In genomic region chr6:149355799-149356198, GRCm38 (mm10) we compare ENCODE assay signal across 8 mouse cellular contexts. TPM values are rescaled to one million over a fixed set of nuclear protein-coding genes. Genes with fewer than 3 reads are reported as not detected.
DNase-seq lines count a peak whose midpoint lies in the region; ATAC-seq and TF ChIP-seq lines count a peak whose summit lies in the region.
"Not testable (repeated sequence)": the region's sequence is repeated elsewhere in the genome, so short reads cannot be mapped to it uniquely, and the experiment has no call there.

No protein-coding gene starts in this region.

- peak; percentile 74 for ATAC-seq in heart, embryonic 12.5 days (ENCODE audit: insufficient number of reproducible peaks, low FRiP score)
- ATAC-seq in liver, embryonic 13.5 days (ENCODE audit: low read depth): peak; percentile 83
- peak; percentile 37; the same call in 1 of the 2 replicates for ATAC-seq in stomach, embryonic 16.5 days (ENCODE audit: insufficient read depth, low FRiP score)

- 25% methylated on average over 4 of the region's 4 CpGs for WGBS in heart, embryonic 12.5 days
- WGBS in liver, embryonic 13.5 days (ENCODE audit: insufficient replicate concordance): 36% methylated on average over 4 of the region's 4 CpGs
- WGBS in macrophage (ENCODE audit: missing documents): 91% methylated on average over 4 of the region's 4 CpGs
- WGBS in stomach, embryonic 16.5 days: 48% methylated on average over 4 of the region's 4 CpGs

- not testable (repeated sequence) for TF ChIP-seq EP300 in CH12.LX (IDR thresholded peaks at IDR 0.05; ENCODE audit: low read length)

- not testable (repeated sequence) for H3K9ac ChIP-seq in CH12.LX (ENCODE audit: insufficient read depth, low read depth); heart, embryonic 12.5 days; liver, embryonic 13.5 days; stomach, embryonic 16.5 days (ENCODE audit: low read length)

- TF ChIP-seq CTCF in CH12.LX (conservative IDR thresholded peaks at IDR 0.05 in 1 of 2, IDR thresholded peaks at IDR 0.05 in 1 of 2; ENCODE audit: low read depth in 2 of 2, low read length in 2 of 2); embryonic fibroblast, embryonic 13.5 days (IDR thresholded peaks at IDR 0.05; ENCODE audit: borderline replicate concordance, insufficient read depth, low read length): not testable (repeated sequence)

- not testable (repeated sequence) for H3K4me1 ChIP-seq in CH12.LX (ENCODE audit: control insufficient read depth in 1 of 2, insufficient read depth in 2 of 2); embryonic fibroblast, embryonic 13.5 days (ENCODE audit: control insufficient read depth, insufficient read depth, low read length); heart, embryonic 12.5 days (replicated peaks); liver, embryonic 13.5 days (replicated peaks); stomach, embryonic 16.5 days (ENCODE audit: control insufficient read depth, insufficient read depth, low read length)

- H3K4me2 ChIP-seq in CH12.LX (ENCODE audit: insufficient read depth, low read depth, poor library complexity, severe bottlenecking); heart, embryonic 12.5 days; liver, embryonic 13.5 days; stomach, embryonic 16.5 days (ENCODE audit: low read depth, low read length): not testable (repeated sequence)

- H3K4me3 ChIP-seq in CH12.LX (replicated peaks in 1 of 3; ENCODE audit: low read depth in 2 of 3, low read length in 2 of 3, poor library complexity in 1 of 3); embryonic fibroblast, embryonic 13.5 days (ENCODE audit: insufficient read depth, low read length); heart, embryonic 12.5 days; liver, embryonic 13.5 days (replicated peaks); macrophage (ENCODE audit: inconsistent target); stomach, embryonic 16.5 days (replicated peaks; ENCODE audit: low read length): not testable (repeated sequence)

- in situ Hi-C loops in CH12.LX (cut with MboI; ENCODE audit: low pct_ligation_motif_present, low pct_unique_long_range_greater_than_20kb, low sequenced_read_pairs): not testable (repeated sequence)

- H3K36me3 ChIP-seq in CH12.LX (replicated peaks in 1 of 2; ENCODE audit: control insufficient read depth in 1 of 2, insufficient read depth in 1 of 2, low read length in 1 of 2); heart, embryonic 12.5 days; liver, embryonic 13.5 days; macrophage (ENCODE audit: inconsistent target); stomach, embryonic 16.5 days (ENCODE audit: control insufficient read depth, insufficient read depth, low read length): not testable (repeated sequence)

- not testable (repeated sequence) for H3K27ac ChIP-seq in CH12.LX (ENCODE audit: insufficient read depth, low read depth); heart, embryonic 12.5 days (ENCODE audit: poor library complexity, severe bottlenecking); liver, embryonic 13.5 days; stomach, embryonic 16.5 days (ENCODE audit: low read length)
- peak overlapping the region; percentile 36; the same call in 1 of the 2 replicates for H3K27ac ChIP-seq in embryonic fibroblast, embryonic 13.5 days (ENCODE audit: insufficient read depth, low read length)
- peak overlapping the region; percentile 3; the same call in 1 of the 2 replicates for H3K27ac ChIP-seq in macrophage

- not testable (repeated sequence) for H3K27me3 ChIP-seq in CH12.LX (replicated peaks); heart, embryonic 12.5 days (replicated peaks); liver, embryonic 13.5 days; stomach, embryonic 16.5 days (ENCODE audit: control insufficient read depth, insufficient read depth, low read length)

- DNase-seq in 3T3-L1 (ENCODE audit: low read depth, low spot score) (peak; percentile 53), CH12.LX (ENCODE audit: extremely low read depth) (peak; percentile 58), MN1 (ENCODE audit: low spot score) (peak; percentile 17)
- peak; percentile 15 for DNase-seq in liver, embryonic 13.5 days

- TF ChIP-seq POLR2A in CH12.LX (IDR thresholded peaks at IDR 0.05; ENCODE audit: low read depth, low read length); embryonic fibroblast, embryonic 13.5 days (IDR thresholded peaks at IDR 0.05; ENCODE audit: low read depth, low read length): not testable (repeated sequence)

- not testable (repeated sequence) for TF ChIP-seq RAD21 in CH12.LX (IDR thresholded peaks at IDR 0.05; ENCODE audit: low read depth, low read length)

- H3K9me3 ChIP-seq in CH12.LX (replicated peaks; ENCODE audit: low read length); heart, embryonic 12.5 days (replicated peaks); liver, embryonic 13.5 days (replicated peaks); stomach, embryonic 16.5 days (replicated peaks; ENCODE audit: control insufficient read depth, low read length): not testable (repeated sequence)

- not testable (repeated sequence) for H3K79me2 ChIP-seq in CH12.LX (replicated peaks; ENCODE audit: control insufficient read depth, extremely low read depth, insufficient read depth, poor library complexity, severe bottlenecking); macrophage (ENCODE audit: inconsistent target)

- dilution Hi-C loops in CH12.LX (cut with MboI; ENCODE audit: extremely low pct_ligation_motif_present, extremely low pct_unique_long_range_greater_than_20kb, low sequenced_read_pairs): not testable (repeated sequence)

TF ChIP-seq in CH12.LX, 34 proteins besides CTCF, POLR2A, EP300 and RAD21:
- TF ChIP-seq ETS1 (conservative IDR thresholded peaks at IDR 0.05; ENCODE audit: low read depth, low read length): 0 out of 2 replicates have a peak, but pooled peaks have one; percentile 16
- 0 out of 2 replicates have a peak, but pooled peaks have one; percentile 17 for TF ChIP-seq IRF4 (IDR thresholded peaks at IDR 0.05; ENCODE audit: low read depth, low read length)
TF ChIP-seq in CH12.LX: peak in this region for 2; not testable (repeated sequence) for 32.

RNA-seq across cellular contexts. Expression of gene Resf1, which starts 46.6 kb away (rescaled TPM):
- total RNA-seq in CH12.LX (2012; rRNA removed): 12.4 and 13.4 TPM in 2 replicates
- 20.9 and 25.3 TPM in 2 replicates for total RNA-seq in CH12.LX (2014; rRNA removed)
- 14.7 and 15.5 TPM in 2 replicates for polyA plus RNA-seq in CH12.LX (2012; ENCODE audit: insufficient read length, low read depth)
- polyA plus RNA-seq in embryonic fibroblast, embryonic 13.5 days (2011; ENCODE audit: insufficient read length, low read depth, missing spikeins): 39.7 and 42.8 TPM in 2 replicates
- polyA plus RNA-seq in heart, embryonic 12.5 days (2016; fragmentation: Nextera tagmentation; extraction: Ambion mirVana): 30.6 and 33.3 TPM in 2 replicates
- polyA plus RNA-seq in liver, embryonic 13.5 days (2015; fragmentation: Nextera tagmentation; extraction: Ambion mirVana): 24.6 and 32.0 TPM in 2 replicates
- 1,000 to 10,000 TPM in 2 of 26 experiments, 100 to 1,000 TPM in 24; 240 to 1,192 (median 525) TPM for total RNA-seq in macrophage (2018; cell fraction: chromatin; rRNA removed)
- total RNA-seq in macrophage (2018; cell fraction: cytosol; rRNA removed): 100 to 1,000 TPM in 8 of 26 experiments, 10 to 100 TPM in 18; 49.3 to 133 (median 69.6) TPM
- total RNA-seq in macrophage (2018; cell fraction: nucleus; rRNA removed): 100 to 1,000 TPM; 183 to 806 (median 358) TPM
- polyA plus RNA-seq in macrophage (2018): 17.9 to 42.9 TPM (median 39.0 TPM) in 3 replicates
- polyA plus RNA-seq in stomach, embryonic 16.5 days (2015; fragmentation: Nextera tagmentation; extraction: Ambion mirVana): 36.7 and 38.6 TPM in 2 replicates

RNA-seq across cellular contexts. Expression of gene Bicd1, which starts 52.9 kb away (rescaled TPM):
- total RNA-seq in CH12.LX (2012; rRNA removed) (not detected in 2 replicates), CH12.LX (2014; rRNA removed) (not detected in 2 replicates)
- polyA plus RNA-seq in CH12.LX (2012; ENCODE audit: insufficient read length, low read depth) (0.05 and 0.11 TPM in 2 replicates), macrophage (2018) (0.06 to 0.09 TPM (median 0.06 TPM) in 3 replicates)
- polyA plus RNA-seq in embryonic fibroblast, embryonic 13.5 days (2011; ENCODE audit: insufficient read length, low read depth, missing spikeins): 2.9 and 3.3 TPM in 2 replicates
- 7.5 and 8.1 TPM in 2 replicates for polyA plus RNA-seq in heart, embryonic 12.5 days (2016; fragmentation: Nextera tagmentation; extraction: Ambion mirVana)
- 1.0 TPM in 2 replicates for polyA plus RNA-seq in liver, embryonic 13.5 days (2015; fragmentation: Nextera tagmentation; extraction: Ambion mirVana)
- 1 to 10 TPM in 12 of 26 experiments, under 1 TPM in 14; 0.17 to 4.8 (median 0.81) TPM for total RNA-seq in macrophage (2018; cell fraction: chromatin; rRNA removed)
- under 1 TPM in 25 of 26 experiments, not detected in 1; 0.06 to 0.44 (median 0.18) TPM for total RNA-seq in macrophage (2018; cell fraction: cytosol; rRNA removed)
- 1 to 10 TPM in 9 of 26 experiments, under 1 TPM in 17; 0.10 to 3.4 (median 0.53) TPM for total RNA-seq in macrophage (2018; cell fraction: nucleus; rRNA removed)
- polyA plus RNA-seq in stomach, embryonic 16.5 days (2015; fragmentation: Nextera tagmentation; extraction: Ambion mirVana): 8.8 and 11.4 TPM in 2 replicates
